Mouse (Mus musculus) large intestine, adult 2 months (tissue): ENCODE data around the gene Ppp2r3a. TPM values are rescaled to one million over a fixed set of nuclear protein-coding genes. Genes with fewer than 3 reads are reported as not detected.
A peak's percentile ranks its signal among the peaks of the same experiment; 100 is the strongest.

Source experiments
- DNase-seq: peaks from one replicate; pipeline ENCODE4 v3.0.0-alpha.2; 2012; ENCODE audit warnings: low read depth, low spot score
- WGBS: fragments of 180-500 bp; shearing (Covaris S2); methylation state at CpG from one replicate; pipeline ENCODE4 v1.1.7; 2018; 5-methylcytosine and 5-hydroxymethylcytosine counted together
- polyA plus RNA-seq: library from polyadenylated mRNA; depleted of rRNA; stranded (reverse); fragments of >200 nt; gene quantifications from 2 replicates; pipeline ENCODE4 v1.2.3, GENCODE M21; 2012

Ppp2r3a gene
- polyA plus RNA-seq, 1 experiment = 1.8 TPM

- DNase-seq = no peak
- WGBS = 63% methylated on average over 4 of the region's 4 CpGs
Measured at GRCm38 (mm10) chr9:101261443-101261842, 9.8 kb upstream of the Ppp2r3a start.

GRCm38 (mm10) chr9:101253136-101253535 lies 1.5 kb upstream of the Ppp2r3a start:
- WGBS = 30% methylated on average over 3 of the region's 3 CpGs
- DNase-seq = no peak

DNA sequence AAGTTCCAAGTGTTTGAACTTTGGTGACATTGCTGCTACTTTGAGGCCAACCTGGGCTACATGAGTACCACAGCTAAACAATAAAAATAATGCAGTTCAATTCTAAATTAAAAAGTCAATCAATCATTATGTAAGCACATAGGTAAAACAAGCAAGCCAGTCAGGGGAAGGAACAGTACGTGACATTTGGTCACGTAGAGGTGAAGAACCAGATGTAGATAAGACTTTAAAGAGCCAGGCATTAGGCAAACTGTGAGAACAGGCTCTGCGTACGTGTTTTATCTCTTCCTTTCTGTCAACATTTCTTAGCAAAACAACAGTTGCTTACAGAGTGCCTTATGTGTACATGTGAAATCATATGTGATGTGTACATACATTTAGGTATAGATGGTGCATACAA lies 946 bp upstream of the Ppp2r3a start:
- no peak for DNase-seq
- 34% methylated on average over 4 of the region's 4 CpGs for WGBS

DNA sequence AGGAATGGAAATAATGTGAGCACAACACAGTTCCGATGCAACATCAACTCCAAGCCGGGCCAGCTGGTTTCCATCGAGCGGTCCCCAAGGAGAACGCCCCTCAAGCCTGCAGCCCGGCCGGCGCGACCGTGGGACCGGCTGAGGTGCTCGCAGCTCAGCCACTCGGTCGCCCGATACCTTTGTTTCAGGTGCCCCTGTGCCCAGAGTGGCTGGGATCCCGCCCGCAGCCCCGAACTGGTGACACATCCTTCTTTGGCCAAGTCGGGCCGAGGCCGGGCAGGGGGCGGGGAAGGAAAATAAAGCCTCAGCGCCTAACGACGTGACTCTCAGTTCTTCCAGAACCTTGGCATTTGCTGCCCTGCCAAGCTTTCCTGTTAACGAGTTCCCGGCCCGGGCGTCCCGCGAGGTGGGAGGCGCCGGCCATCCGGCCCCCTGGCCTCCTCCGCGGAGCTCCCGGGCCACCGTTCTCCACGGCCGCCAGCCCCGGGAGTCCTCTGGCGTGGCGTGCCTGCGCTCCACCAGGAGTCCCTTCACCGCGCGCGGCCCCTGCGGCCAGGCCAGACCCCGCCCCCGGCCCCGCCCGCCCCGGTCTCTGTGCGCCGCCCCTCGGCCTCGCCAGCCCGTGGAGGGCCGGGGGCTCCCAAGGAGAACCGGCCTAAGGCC lies 483 bp downstream of the Ppp2r3a start:
- under 1% methylated on average over 60 of the region's 61 CpGs for WGBS
- peak; percentile 19 for DNase-seq

DNA sequence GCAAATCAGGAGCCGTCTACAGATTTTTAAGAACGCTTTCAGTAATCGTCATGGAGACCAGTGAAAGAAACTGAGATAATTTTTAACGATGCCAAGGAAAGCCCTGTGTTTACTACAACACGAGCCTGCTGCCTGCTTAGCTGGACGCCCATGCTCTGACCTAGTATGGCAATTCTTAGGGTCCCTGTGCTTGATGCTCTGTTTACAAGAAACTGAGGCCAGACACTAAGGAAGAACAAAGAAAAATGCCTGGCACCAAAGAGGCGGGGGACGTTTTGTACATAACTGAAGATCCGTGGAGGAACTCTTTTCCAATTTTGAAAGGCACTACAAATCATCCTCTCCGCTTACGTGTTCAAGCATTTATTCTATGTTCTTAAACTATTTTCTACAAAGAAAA lies 1.1 kb downstream of the Ppp2r3a start:
- DNase-seq = no peak
- WGBS = 4% methylated on average over 11 of the region's 11 CpGs

- 81% methylated on average over 4 of the region's 4 CpGs for WGBS
- DNase-seq = no peak
Measured at GRCm38 (mm10) chr9:101249626-101250025, 2.0 kb downstream of the Ppp2r3a start.

DNA sequence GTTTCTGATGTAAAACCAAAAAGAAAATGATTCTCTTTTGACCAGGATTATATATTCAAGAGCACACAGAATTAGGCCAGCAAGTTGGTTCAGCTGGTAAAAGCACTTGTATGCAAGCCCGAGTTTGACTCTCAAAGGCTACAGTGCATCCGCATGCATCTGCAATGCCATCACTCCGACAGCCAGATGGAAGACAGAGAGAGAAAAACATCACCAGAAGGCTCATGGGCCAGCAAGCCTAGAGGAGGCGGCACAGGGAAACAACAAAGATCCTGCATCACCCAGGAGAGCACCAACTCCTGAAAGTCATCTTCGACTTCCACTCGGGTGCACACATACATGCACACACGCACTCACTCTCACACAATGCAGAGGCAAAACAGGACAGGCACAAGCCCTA lies 4.1 kb downstream of the Ppp2r3a start:
- 82% methylated on average over 7 of the region's 7 CpGs for WGBS
- no peak for DNase-seq

- 94% methylated on average over 5 of the region's 5 CpGs for WGBS
- DNase-seq = no peak
Measured at GRCm38 (mm10) chr9:101245493-101245892, 6.1 kb downstream of the Ppp2r3a start.

DNA sequence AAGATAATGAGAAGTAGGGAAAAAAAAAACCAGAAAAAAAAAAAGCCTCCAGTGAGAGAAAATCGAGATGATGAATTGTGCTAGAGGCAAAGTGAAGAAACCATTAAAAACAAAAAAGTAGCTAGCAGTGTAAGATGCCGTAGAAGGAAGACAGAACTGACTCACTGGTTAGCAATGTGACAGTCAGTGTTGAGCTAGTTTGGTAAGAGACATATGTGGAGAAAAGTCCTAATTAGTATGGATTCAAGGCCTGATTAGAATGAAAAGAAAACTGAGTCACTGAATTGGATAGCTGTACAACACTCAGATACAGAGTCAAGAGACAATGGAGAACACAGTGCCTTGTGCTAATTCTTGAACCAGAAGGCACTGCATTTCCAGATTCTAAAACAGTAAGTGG lies 7.9 kb downstream of the Ppp2r3a start:
- DNase-seq = no peak
- 58% methylated on average over 2 of the region's 2 CpGs for WGBS

GRCm38 (mm10) chr9:101240161-101240560 lies 11.4 kb downstream of the Ppp2r3a start:
- WGBS = 83% methylated on average over 3 of the region's 3 CpGs
- DNase-seq = no peak

GRCm38 (mm10) chr9:101235786-101236185 lies 15.8 kb downstream of the Ppp2r3a start:
- WGBS = 83% methylated on average over 2 of the region's 2 CpGs
- no peak for DNase-seq

GRCm38 (mm10) chr9:101232034-101232433 lies 19.6 kb downstream of the Ppp2r3a start:
- no peak for DNase-seq
- 59% methylated on average over 6 of the region's 6 CpGs for WGBS

GRCm38 (mm10) chr9:101230028-101230427 lies 21.6 kb downstream of the Ppp2r3a start:
- DNase-seq = no peak
- WGBS = 88% methylated on average over 3 of the region's 3 CpGs

- no peak for DNase-seq
Measured at GRCm38 (mm10) chr9:101228892-101229291, 22.7 kb downstream of the Ppp2r3a start.

- DNase-seq = no peak
Measured at GRCm38 (mm10) chr9:101207984-101208383, 43.6 kb downstream of the Ppp2r3a start.

GRCm38 (mm10) chr9:101206516-101206915 lies 45.1 kb downstream of the Ppp2r3a start:
- WGBS = 88% methylated on average over 4 of the region's 4 CpGs
- DNase-seq = no peak

More at GRCm38 (mm10) chr9:101207984-101208383, 43.6 kb downstream of the Ppp2r3a start:
- WGBS = 32% methylated on average over 1 of the region's 1 CpGs

GRCm38 (mm10) chr9:101205216-101205615 lies 46.4 kb downstream of the Ppp2r3a start:
- WGBS = 16% methylated on average over 1 of the region's 1 CpGs
- no peak for DNase-seq

DNA sequence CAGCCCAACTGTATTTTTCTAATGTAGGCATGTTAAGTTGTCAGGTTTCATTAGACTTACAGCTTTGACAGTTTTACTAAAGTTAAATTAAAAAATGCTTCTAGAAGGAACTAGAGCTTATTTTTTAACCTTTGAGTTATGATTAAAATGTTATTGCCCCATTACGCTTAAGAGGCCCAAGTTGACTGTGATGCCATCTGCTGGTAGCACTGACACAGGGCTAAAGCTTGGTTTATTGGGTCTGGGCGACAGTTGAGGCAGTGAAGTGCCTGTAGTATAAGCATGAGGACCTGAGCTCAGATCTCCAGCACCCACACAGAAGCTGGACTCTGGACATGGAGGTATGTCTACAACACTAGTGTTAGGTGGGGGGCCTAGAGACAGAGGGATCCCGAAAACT lies 47.5 kb downstream of the Ppp2r3a start:
- DNase-seq = no peak
- 87% methylated on average over 3 of the region's 3 CpGs for WGBS

- 54% methylated on average over 5 of the region's 5 CpGs for WGBS
- DNase-seq = no peak
Measured at GRCm38 (mm10) chr9:101200627-101201026, 51.0 kb downstream of the Ppp2r3a start.

- 77% methylated on average over 6 of the region's 6 CpGs for WGBS
- no peak for DNase-seq
Measured at GRCm38 (mm10) chr9:101198804-101199203, 52.8 kb downstream of the Ppp2r3a start.

- WGBS = 80% methylated on average over 3 of the region's 3 CpGs
- no peak for DNase-seq
Measured at GRCm38 (mm10) chr9:101198261-101198660, 53.3 kb downstream of the Ppp2r3a start.
